Mouse (Mus musculus) myocyte (in vitro differentiated cells): ENCODE data around the gene Khdc4. TPM values are rescaled to one million over a fixed set of nuclear protein-coding genes. Genes with fewer than 3 reads are reported as not detected.

ENCODE experiments used
- H3K27me3 ChIP-seq: one replicate; pipeline ENCODE4 v1.6.1; 2011; ENCODE audit not compliant: control insufficient read depth, insufficient read depth, insufficient read length
- H3K36me3 ChIP-seq: one replicate; pipeline ENCODE4 v1.6.1; 2011; ENCODE audit not compliant: control insufficient read depth, insufficient read depth
- H3K4me2 ChIP-seq: one replicate; pipeline ENCODE4 v1.6.1; 2011; ENCODE audit warnings: low read depth, control low read depth
- H3K4me3 ChIP-seq: one replicate; pipeline ENCODE4 v1.5.1; 2011; ENCODE audit warnings: mild to moderate bottlenecking, control low read depth, moderate library complexity
- H3K79me2 ChIP-seq: one replicate; pipeline ENCODE4 v1.6.1; 2011; ENCODE audit not compliant: control insufficient read depth, insufficient read depth
- H3ac ChIP-seq: one replicate; pipeline ENCODE4 v1.6.1; 2011; ENCODE audit not compliant: control insufficient read depth, insufficient read length
- CEBPB ChIP-seq: IDR thresholded peaks from 2 replicates; pipeline ENCODE4 v1.6.1; 2011; ENCODE audit warnings: mild to moderate bottlenecking, moderate library complexity; ENCODE audit not compliant: poor library complexity, insufficient read depth, severe bottlenecking
- E2F4 ChIP-seq: IDR thresholded peaks from one replicate; pipeline ENCODE4 v1.6.1; 2011; ENCODE audit warnings: mild to moderate bottlenecking, control low read depth, moderate library complexity; ENCODE audit not compliant: insufficient read depth
- MAX ChIP-seq: IDR thresholded peaks from one replicate; pipeline ENCODE4 v1.6.1; 2011; ENCODE audit warnings: low read depth, mild to moderate bottlenecking, control low read depth
- MYOD1 ChIP-seq, 3 experiments: IDR thresholded peaks; one replicate each; pipeline ENCODE4 v1.6.1; 2011; ENCODE audit warnings: control low read depth in 2 of 3, low read depth in 2 of 3, mild to moderate bottlenecking in 2 of 3, moderate library complexity in 1 of 3; ENCODE audit not compliant: insufficient read length in 2 of 3, control insufficient read depth in 1 of 3
- MYOG ChIP-seq, 3 experiments: IDR thresholded peaks; one replicate each; pipeline ENCODE4 v1.6.1; 2011; ENCODE audit warnings: control low read depth in 2 of 3, low read depth in 2 of 3, mild to moderate bottlenecking in 2 of 3; ENCODE audit not compliant: insufficient read length in 2 of 3, control insufficient read depth in 1 of 3, insufficient read depth in 1 of 3
- POLR2A ChIP-seq: IDR thresholded peaks from one replicate; pipeline ENCODE4 v1.6.1; 2011; ENCODE audit warnings: low read depth, mild to moderate bottlenecking, control low read depth, moderate library complexity; ENCODE audit not compliant: insufficient read length
- POLR2AphosphoS2 ChIP-seq: IDR thresholded peaks from one replicate; pipeline ENCODE4 v1.6.1; 2011; ENCODE audit warnings: low read depth, control low read depth; ENCODE audit not compliant: insufficient read length
- REST ChIP-seq: IDR thresholded peaks from one replicate; pipeline ENCODE4 v1.6.1; 2011; ENCODE audit warnings: mild to moderate bottlenecking, control low read depth, moderate library complexity; ENCODE audit not compliant: insufficient read depth, insufficient read length
- SRF ChIP-seq: IDR thresholded peaks from one replicate; pipeline ENCODE4 v1.6.1; 2011; ENCODE audit warnings: low read depth; ENCODE audit not compliant: control insufficient read depth, insufficient read length
- TCF12 ChIP-seq: IDR thresholded peaks from one replicate; pipeline ENCODE4 v1.6.1; 2011; ENCODE audit warnings: mild to moderate bottlenecking, control low read depth; ENCODE audit not compliant: poor library complexity, insufficient read depth, severe bottlenecking
- TCF3 ChIP-seq: IDR thresholded peaks from one replicate; pipeline ENCODE4 v1.6.1; 2011; ENCODE audit warnings: low read depth, control low read depth; ENCODE audit not compliant: insufficient read length
- USF1 ChIP-seq: IDR thresholded peaks from one replicate; pipeline ENCODE4 v1.6.1; 2011; ENCODE audit warnings: low read depth, mild to moderate bottlenecking, control low read depth, moderate library complexity
- polyA plus RNA-seq: library from polyadenylated mRNA; unstranded; fragments of >200 nt; fragmentation: generic; extraction: Trizol; gene quantifications from one replicate; pipeline ENCODE4 v1.2.1, GENCODE M21; 2012; ENCODE audit warnings: missing spikeins

Gene Khdc4
- polyA plus RNA-seq, 1 experiment: 17.2 TPM

GRCm38 (mm10) chr3:88652846-88653515, 32.6 kb upstream of the Khdc4 start, which contains the start of gene Rxfp4:
TSS of gene Rxfp4 (minus strand) at chr3:88653142.
- Histone ChIP-seq H3K4me2 (no peak within 1 kb of the TSS), H3K4me3 (no peak within 1 kb of the TSS), H3ac (no peak within 1 kb of the TSS), H3K27me3 (no peaks in the 10 kb centered on the region), H3K36me3 (peaks cover 12% of the 10 kb centered on the region), H3K79me2 (no peaks in the 10 kb centered on the region)
- TF ChIP-seq TCF12 (no peak), POLR2AphosphoS2 (peak; percentile 10), POLR2A (peak; percentile 15)

GRCm38 (mm10) chr3:88653516-88654370, 31.9 kb upstream of the Khdc4 start:
- Histone ChIP-seq H3K4me2 (no peak overlapping the region), H3ac (no peak overlapping the region), H3K79me2 (no peaks in the 10 kb centered on the region), H3K27me3 (no peaks in the 10 kb centered on the region), H3K36me3 (peaks cover 6% of the 10 kb centered on the region), H3K4me3 (no peak overlapping the region)
- TF ChIP-seq POLR2AphosphoS2 (peak; percentile 26), MYOG (IDR thresholded peaks at IDR 0.05; ENCODE audit: control insufficient read depth in 1 of 3, insufficient read depth in 1 of 3, insufficient read length in 2 of 3, low read depth in 2 of 3) (no peak)

- no peaks in the 10 kb centered on the region for H3K79me2 ChIP-seq
- no peaks in the 10 kb centered on the region for H3K36me3 ChIP-seq
- H3K27me3 ChIP-seq: no peaks in the 10 kb centered on the region
- H3ac ChIP-seq: no peak overlapping the region
- TF ChIP-seq MYOG (IDR thresholded peaks at IDR 0.05; ENCODE audit: control insufficient read depth in 1 of 3, insufficient read depth in 1 of 3, insufficient read length in 2 of 3, low read depth in 2 of 3): peak in 1 of 3 experiments; percentile 12
- TF ChIP-seq MYOD1 (IDR thresholded peaks at IDR 0.05; ENCODE audit: control insufficient read depth in 1 of 3, insufficient read length in 2 of 3, low read depth in 2 of 3): peak in 2 of 3 experiments; percentile 36 to 49
- no peak for TF ChIP-seq POLR2AphosphoS2
- no peak overlapping the region for H3K4me3 ChIP-seq
- H3K4me2 ChIP-seq: peak overlapping the region; percentile 30
These were observed 31.0 kb upstream of the Khdc4 start for GRCm38 (mm10) chr3:88654621-88655020.

- Histone ChIP-seq H3K4me2 (no peak overlapping the region), H3K27me3 (no peaks in the 10 kb centered on the region), H3K36me3 (no peaks in the 10 kb centered on the region), H3K79me2 (no peaks in the 10 kb centered on the region), H3ac (no peak overlapping the region), H3K4me3 (no peak overlapping the region)
- no peak for TF ChIP-seq POLR2A
- TF ChIP-seq E2F4: no peak
These were observed 30.0 kb upstream of the Khdc4 start for GRCm38 (mm10) chr3:88655619-88656018.

- H3K4me3 ChIP-seq: no peak overlapping the region
- H3K36me3 ChIP-seq: no peaks in the 10 kb centered on the region
- TF ChIP-seq REST (no peak), USF1 (no peak), MYOG (IDR thresholded peaks at IDR 0.05; ENCODE audit: control insufficient read depth in 1 of 3, insufficient read depth in 1 of 3, insufficient read length in 2 of 3, low read depth in 2 of 3) (no peak)
- H3K4me2 ChIP-seq: no peak overlapping the region
- H3K79me2 ChIP-seq: no peaks in the 10 kb centered on the region
- no peak overlapping the region for H3ac ChIP-seq
- H3K27me3 ChIP-seq: no peaks in the 10 kb centered on the region
These were observed 27.0 kb upstream of the Khdc4 start for GRCm38 (mm10) chr3:88658441-88659127.

GRCm38 (mm10) chr3:88659798-88660197, 25.8 kb upstream of the Khdc4 start:
- no peak overlapping the region for H3ac ChIP-seq
- H3K27me3 ChIP-seq: no peaks in the 10 kb centered on the region
- no peak overlapping the region for H3K4me2 ChIP-seq
- H3K4me3 ChIP-seq: no peak overlapping the region
- no peaks in the 10 kb centered on the region for H3K36me3 ChIP-seq
- no peak for TF ChIP-seq CEBPB
- TF ChIP-seq POLR2AphosphoS2: no peak
- TF ChIP-seq E2F4: no peak
- TF ChIP-seq TCF12: no peak
- TF ChIP-seq REST: peak; percentile 38
- peak; percentile 74 for TF ChIP-seq USF1
- no peak for TF ChIP-seq MAX
- no peak for TF ChIP-seq TCF3
- no peak for TF ChIP-seq POLR2A
- no peak for TF ChIP-seq MYOG (IDR thresholded peaks at IDR 0.05; ENCODE audit: control insufficient read depth in 1 of 3, insufficient read depth in 1 of 3, insufficient read length in 2 of 3, low read depth in 2 of 3)
- no peak for TF ChIP-seq SRF
- TF ChIP-seq MYOD1 (IDR thresholded peaks at IDR 0.05; ENCODE audit: control insufficient read depth in 1 of 3, insufficient read length in 2 of 3, low read depth in 2 of 3): no peak
- H3K79me2 ChIP-seq: no peaks in the 10 kb centered on the region
